Mouse (Mus musculus): ENCODE data around the gene Inka2. TPM values are rescaled to one million over a fixed set of nuclear protein-coding genes. Genes with fewer than 3 reads are reported as not detected.

Inka2 gene
- polyA plus RNA-seq (2014; fragmentation: Illumina TruSeq; extraction: RNeasy Lipid Tissue Mini Kit (QIAGEN cat#74804); ENCODE audit: low read depth, low replicate concordance), result 1.7 TPM

GRCm38 (mm10) chr3:105704031-105705008 is at the start of gene Inka2:
TSS of gene Inka2 (plus strand) at chr3:105704599.

GRCm38 (mm10) chr3:105687324-105688060 is 16.9 kb upstream of the Inka2 start, which contains the start of gene Ddx20:
TSS of gene Ddx20 (minus strand) at chr3:105687574.

Other genes with a start within 250 kb of the Inka2 start
- gene Ddx20, start 17.0 kb upstream of the Inka2 start, polyA plus RNA-seq (2014; fragmentation: Illumina TruSeq; extraction: RNeasy Lipid Tissue Mini Kit (QIAGEN cat#74804); ENCODE audit: low read depth, low replicate concordance), result 42.2 TPM
- gene Rap1a, start 96.7 kb downstream of the Inka2 start, polyA plus RNA-seq (2014; fragmentation: Illumina TruSeq; extraction: RNeasy Lipid Tissue Mini Kit (QIAGEN cat#74804); ENCODE audit: low read depth, low replicate concordance), result 821 TPM
- gene Adora3, start 166.3 kb downstream of the Inka2 start, polyA plus RNA-seq (2014; fragmentation: Illumina TruSeq; extraction: RNeasy Lipid Tissue Mini Kit (QIAGEN cat#74804); ENCODE audit: low read depth, low replicate concordance), result not detected
- not detected for gene Tmigd3, start 166.3 kb downstream of the Inka2 start, polyA plus RNA-seq (2014; fragmentation: Illumina TruSeq; extraction: RNeasy Lipid Tissue Mini Kit (QIAGEN cat#74804); ENCODE audit: low read depth, low replicate concordance)
- 1.7 TPM for gene I830077J02Rik, start 228.1 kb downstream of the Inka2 start, polyA plus RNA-seq (2014; fragmentation: Illumina TruSeq; extraction: RNeasy Lipid Tissue Mini Kit (QIAGEN cat#74804); ENCODE audit: low read depth, low replicate concordance)